Mouse (Mus musculus): ENCODE measurements around the gene Plcl2. TPM values are rescaled to one million over a fixed set of nuclear protein-coding genes. Genes with fewer than 3 reads are reported as not detected.

Plcl2 gene
- total and polyA plus RNA-seq, 3 experiments: 23.6 to 83.7 TPM; not detected in 1

- TF ChIP-seq MAZ (IDR thresholded peaks at IDR 0.05; ENCODE audit: low read depth, low read length): no peak
- no peak for TF ChIP-seq KAT2A (conservative IDR thresholded peaks at IDR 0.05; ENCODE audit: low read depth, low read length)
- TF ChIP-seq SMC3 (IDR thresholded peaks at IDR 0.05; ENCODE audit: low read depth, low read length): no peak
- TF ChIP-seq ZKSCAN1 (IDR thresholded peaks at IDR 0.05; ENCODE audit: low read depth, low read length): no peak
- TF ChIP-seq ZC3H11A (IDR thresholded peaks at IDR 0.05; ENCODE audit: low read depth, low read length): no peak
- TF ChIP-seq MXI1 (IDR thresholded peaks at IDR 0.05; ENCODE audit: low read depth, low read length): no peak
- TF ChIP-seq ELF1 (IDR thresholded peaks at IDR 0.05; ENCODE audit: low read depth, low read length): no peak
- TF ChIP-seq USF1 (IDR thresholded peaks at IDR 0.05; ENCODE audit: low read depth, low read length): no peak
- no peak for TF ChIP-seq TAL1 (IDR thresholded peaks at IDR 0.05; ENCODE audit: low read length)
- no peak for TF ChIP-seq CHD2 (IDR thresholded peaks at IDR 0.05; ENCODE audit: low read length)
- no peak for TF ChIP-seq MYB (IDR thresholded peaks at IDR 0.05; ENCODE audit: low read depth, low read length)
Measured at GRCm38 (mm10) chr17:50487670-50488069, 21.5 kb upstream of the Plcl2 start.

DNA sequence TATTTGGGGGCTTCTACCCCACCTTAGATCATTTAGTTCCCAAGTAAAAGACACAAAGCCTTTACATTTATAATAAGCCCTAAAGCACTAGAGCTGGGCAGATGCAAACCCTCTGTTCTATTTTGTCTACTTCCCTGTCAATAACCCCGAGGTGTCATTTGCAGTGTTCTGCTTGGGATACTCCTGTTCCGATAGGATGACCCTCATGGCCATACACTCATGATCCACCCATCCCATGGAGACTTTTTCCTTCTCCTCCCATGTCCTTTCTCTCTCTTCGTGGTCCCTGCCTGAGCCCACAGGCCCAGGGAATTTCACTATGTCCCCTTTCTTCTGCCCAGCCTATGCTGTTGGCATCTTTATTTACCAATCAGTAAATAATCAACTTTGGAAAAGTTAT, 20.8 kb upstream of the Plcl2 start:
- H3K27me3 ChIP-seq (ENCODE audit: control insufficient read depth in 1 of 2, insufficient read depth in 2 of 2, low read length in 2 of 2): no peaks in the 10 kb centered on the region
- H3K4me3 ChIP-seq (ENCODE audit: control insufficient read depth in 1 of 2, insufficient read depth in 1 of 2, low read depth in 2 of 2, low read length in 2 of 2): no peak overlapping the region
- H3K4me1 ChIP-seq (ENCODE audit: control insufficient read depth in 1 of 2, insufficient read depth in 2 of 2, low read length in 2 of 2): no peaks in the 10 kb centered on the region
- no peak overlapping the region for H3K27ac ChIP-seq (ENCODE audit: control insufficient read depth, low read depth, low read length)
- H3K9ac ChIP-seq (ENCODE audit: control insufficient read depth, low read depth, low read length, poor library complexity, severe bottlenecking): no peak overlapping the region
- no peaks in the 10 kb centered on the region for H3K79me2 ChIP-seq (ENCODE audit: control insufficient read depth, insufficient read depth, low read length, poor library complexity)
- no peaks in the 10 kb centered on the region for H3K9me3 ChIP-seq (replicated peaks; ENCODE audit: insufficient read depth, low read length)
- TF ChIP-seq ZNF384 (IDR thresholded peaks at IDR 0.05; ENCODE audit: low read depth, low read length) (no peak), MAX (IDR thresholded peaks at IDR 0.05; ENCODE audit: low read length) (no peak), JUND (IDR thresholded peaks at IDR 0.05; ENCODE audit: low read depth, low read length) (no peak), CHD2 (IDR thresholded peaks at IDR 0.05; ENCODE audit: low read length) (no peak), ETS1 (IDR thresholded peaks at IDR 0.05; ENCODE audit: low read depth, low read length) (no peak), MAZ (IDR thresholded peaks at IDR 0.05; ENCODE audit: low read depth, low read length) (no peak), ZC3H11A (IDR thresholded peaks at IDR 0.05; ENCODE audit: low read depth, low read length) (no peak), GATA1 (IDR thresholded peaks at IDR 0.05; ENCODE audit: low read depth, low read length) (no peak)
- no peaks in the 10 kb centered on the region for H3K36me3 ChIP-seq (ENCODE audit: control insufficient read depth in 1 of 2, insufficient read depth in 2 of 2, low read length in 2 of 2)
- DNase-seq (ENCODE audit: low read depth, low spot score): no peak

More at GRCm38 (mm10) chr17:50487670-50488069, 21.5 kb upstream of the Plcl2 start:
- Histone ChIP-seq H3K4me1 (ENCODE audit: control insufficient read depth in 1 of 2, insufficient read depth in 2 of 2, low read length in 2 of 2) (no peaks in the 10 kb centered on the region), H3K27me3 (ENCODE audit: control insufficient read depth in 1 of 2, insufficient read depth in 2 of 2, low read length in 2 of 2) (no peaks in the 10 kb centered on the region), H3K27ac (ENCODE audit: control insufficient read depth, low read depth, low read length) (no peak overlapping the region), H3K79me2 (ENCODE audit: control insufficient read depth, insufficient read depth, low read length, poor library complexity) (no peaks in the 10 kb centered on the region), H3K9me3 (replicated peaks; ENCODE audit: insufficient read depth, low read length) (no peaks in the 10 kb centered on the region), H3K4me3 (ENCODE audit: control insufficient read depth in 1 of 2, insufficient read depth in 1 of 2, low read depth in 2 of 2, low read length in 2 of 2) (no peak overlapping the region), H3K36me3 (ENCODE audit: control insufficient read depth in 1 of 2, insufficient read depth in 2 of 2, low read length in 2 of 2) (no peaks in the 10 kb centered on the region), H3K9ac (ENCODE audit: control insufficient read depth, low read depth, low read length, poor library complexity, severe bottlenecking) (no peak overlapping the region)
- no peak for DNase-seq (ENCODE audit: low read depth, low spot score)

DNA sequence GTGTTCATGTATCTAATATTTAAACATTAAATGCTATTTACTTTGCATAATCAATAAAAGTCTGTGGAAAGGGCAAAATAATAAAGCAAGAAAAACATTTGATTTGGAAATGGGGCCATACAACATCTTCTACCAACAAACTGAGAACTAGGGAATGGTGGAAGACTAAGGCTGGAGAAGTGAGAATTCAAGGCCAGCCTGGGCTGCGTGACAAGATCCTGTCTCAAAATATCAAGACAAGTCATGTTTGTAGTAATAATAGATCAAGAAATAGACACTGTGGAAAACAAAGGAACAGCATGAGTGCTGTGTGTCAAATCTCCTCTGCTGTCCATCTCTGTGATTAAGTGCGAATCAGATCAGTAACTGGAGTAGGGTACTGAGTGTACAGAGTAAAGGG, 20.3 kb upstream of the Plcl2 start:
- no peaks in the 10 kb centered on the region for H3K4me1 ChIP-seq (ENCODE audit: control insufficient read depth in 1 of 2, insufficient read depth in 2 of 2, low read length in 2 of 2)
- TF ChIP-seq MEF2A (IDR thresholded peaks at IDR 0.05; ENCODE audit: extremely low read depth, insufficient replicate concordance, low read depth, low read length, poor library complexity, severe bottlenecking) (no peak), MYC (IDR thresholded peaks at IDR 0.05; ENCODE audit: low read depth, low read length) (no peak), SIN3A (IDR thresholded peaks at IDR 0.05; ENCODE audit: low read length) (no peak), ETS1 (IDR thresholded peaks at IDR 0.05; ENCODE audit: low read depth, low read length) (no peak), NELFE (IDR thresholded peaks at IDR 0.05; ENCODE audit: low read depth, low read length) (no peak), E2F4 (IDR thresholded peaks at IDR 0.05; ENCODE audit: borderline replicate concordance, low read depth, low read length) (no peak), ZMIZ1 (IDR thresholded peaks at IDR 0.05; ENCODE audit: low read depth, low read length) (no peak), BHLHE40 (IDR thresholded peaks at IDR 0.05; ENCODE audit: borderline replicate concordance, low read depth, low read length) (no peak), MYB (IDR thresholded peaks at IDR 0.05; ENCODE audit: low read depth, low read length) (no peak), CHD2 (IDR thresholded peaks at IDR 0.05; ENCODE audit: low read length) (no peak), RAD21 (IDR thresholded peaks at IDR 0.05; ENCODE audit: low read depth, low read length) (no peak), RCOR1 (IDR thresholded peaks at IDR 0.05; ENCODE audit: low read depth, low read length) (no peak), TAL1 (IDR thresholded peaks at IDR 0.05; ENCODE audit: low read length) (no peak)
- H3K79me2 ChIP-seq (ENCODE audit: control insufficient read depth, insufficient read depth, low read length, poor library complexity): no peaks in the 10 kb centered on the region
- no peak for DNase-seq (ENCODE audit: low read depth, low spot score)
- H3K36me3 ChIP-seq (ENCODE audit: control insufficient read depth in 1 of 2, insufficient read depth in 2 of 2, low read length in 2 of 2): no peaks in the 10 kb centered on the region
- H3K27ac ChIP-seq (ENCODE audit: control insufficient read depth, low read depth, low read length): no peak overlapping the region
- H3K9ac ChIP-seq (ENCODE audit: control insufficient read depth, low read depth, low read length, poor library complexity, severe bottlenecking): no peak overlapping the region
- H3K4me3 ChIP-seq (ENCODE audit: control insufficient read depth in 1 of 2, insufficient read depth in 1 of 2, low read depth in 2 of 2, low read length in 2 of 2): no peak overlapping the region
- no peaks in the 10 kb centered on the region for H3K9me3 ChIP-seq (replicated peaks; ENCODE audit: insufficient read depth, low read length)
- H3K27me3 ChIP-seq (ENCODE audit: control insufficient read depth in 1 of 2, insufficient read depth in 2 of 2, low read length in 2 of 2): no peaks in the 10 kb centered on the region

Data from MEL (cell line).